Mouse (Mus musculus) retina, embryonic 14.5 days (tissue): ENCODE data around the gene Rasl10b.

Experiments
- DNase-seq: peaks from one replicate; pipeline ENCODE4 v3.0.0-alpha.2; 2015; ENCODE audit warnings: low spot score

Gene Rasl10b

GRCm38 (mm10) chr11:83432533-83432932, 23.6 kb downstream of the Rasl10b start:
- DNase-seq, result no peak

- no peak for DNase-seq
Observed at GRCm38 (mm10) chr11:83437377-83437776, 28.4 kb downstream of the Rasl10b start, which contains the start of gene 1700020L24Rik. Gene 1700020L24Rik, plus strand, starts transcription at chr11:83437677.

GRCm38 (mm10) chr11:83439426-83440060, 30.6 kb downstream of the Rasl10b start:
- DNase-seq, result no peak

GRCm38 (mm10) chr11:83440081-83441064, 31.4 kb downstream of the Rasl10b start:
- DNase-seq, result peak; percentile 98

GRCm38 (mm10) chr11:83441235-83441634, 32.3 kb downstream of the Rasl10b start:
- no peak for DNase-seq

- DNase-seq, result peak; percentile 94
Observed at GRCm38 (mm10) chr11:83442596-83443267, 33.8 kb downstream of the Rasl10b start.

- no peak for DNase-seq
Observed at GRCm38 (mm10) chr11:83443824-83444223, 34.9 kb downstream of the Rasl10b start.

- DNase-seq, result no peak
Observed at GRCm38 (mm10) chr11:83445001-83445400, 36.1 kb downstream of the Rasl10b start.

GRCm38 (mm10) chr11:83447612-83448011, 38.7 kb downstream of the Rasl10b start:
- DNase-seq, result no peak

GRCm38 (mm10) chr11:83448021-83448926, 39.3 kb downstream of the Rasl10b start:
- no peak for DNase-seq

GRCm38 (mm10) chr11:83448927-83449236, 39.9 kb downstream of the Rasl10b start:
- no peak for DNase-seq

- DNase-seq, result no peak
Observed at GRCm38 (mm10) chr11:83449298-83449697, 40.4 kb downstream of the Rasl10b start.

GRCm38 (mm10) chr11:83450550-83450949, 41.6 kb downstream of the Rasl10b start:
- no peak for DNase-seq

- no peak for DNase-seq
Observed at GRCm38 (mm10) chr11:83451281-83451680, 42.3 kb downstream of the Rasl10b start.

GRCm38 (mm10) chr11:83454548-83454947, 45.6 kb downstream of the Rasl10b start:
- DNase-seq, result no peak

GRCm38 (mm10) chr11:83455608-83456007, 46.7 kb downstream of the Rasl10b start:
- DNase-seq, result no peak

- DNase-seq, result no peak
Observed at GRCm38 (mm10) chr11:83457257-83457656, 48.3 kb downstream of the Rasl10b start.

- no peak for DNase-seq
Observed at GRCm38 (mm10) chr11:83457912-83458601, 49.1 kb downstream of the Rasl10b start.

GRCm38 (mm10) chr11:83461462-83462027, 52.6 kb downstream of the Rasl10b start:
- no peak for DNase-seq

- peak; percentile 70 for DNase-seq
Observed at GRCm38 (mm10) chr11:83462711-83463244, 53.8 kb downstream of the Rasl10b start, which contains the start of gene Mmp28. Gene Mmp28, minus strand, starts transcription at chr11:83463071.
